Mouse (Mus musculus): ENCODE results near the gene 4930535I16Rik. TPM values are rescaled to one million over a fixed set of nuclear protein-coding genes. Genes with fewer than 3 reads are reported as not detected.

Gene 4930535I16Rik
- polyA plus RNA-seq, 1 experiment from 2014 or later, result not detected

DNA sequence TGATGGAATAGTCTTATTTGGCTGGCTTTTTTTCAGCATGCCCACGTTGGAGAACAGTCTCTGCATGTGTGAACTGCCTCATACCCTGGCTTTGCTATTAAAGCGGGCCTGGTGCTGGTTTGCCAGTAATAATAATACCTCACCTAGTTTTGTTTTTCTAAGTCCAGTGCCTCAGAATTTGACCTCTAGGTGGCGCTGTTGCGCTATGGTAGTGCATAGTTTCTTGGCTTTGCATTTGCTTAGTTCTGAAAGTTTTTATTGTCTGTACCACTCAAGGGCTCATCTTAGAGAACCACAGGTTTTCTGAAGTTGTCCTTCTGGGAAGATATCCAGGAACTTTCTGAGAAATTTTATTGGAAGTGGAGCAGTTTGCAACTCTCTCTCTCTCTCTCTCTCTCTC lies 22.0 kb upstream of the 4930535I16Rik start:
- 5% methylated on average over 4 of the region's 4 CpGs for WGBS
- H3K4me1 ChIP-seq, result no peaks in the 10 kb centered on the region

DNA sequence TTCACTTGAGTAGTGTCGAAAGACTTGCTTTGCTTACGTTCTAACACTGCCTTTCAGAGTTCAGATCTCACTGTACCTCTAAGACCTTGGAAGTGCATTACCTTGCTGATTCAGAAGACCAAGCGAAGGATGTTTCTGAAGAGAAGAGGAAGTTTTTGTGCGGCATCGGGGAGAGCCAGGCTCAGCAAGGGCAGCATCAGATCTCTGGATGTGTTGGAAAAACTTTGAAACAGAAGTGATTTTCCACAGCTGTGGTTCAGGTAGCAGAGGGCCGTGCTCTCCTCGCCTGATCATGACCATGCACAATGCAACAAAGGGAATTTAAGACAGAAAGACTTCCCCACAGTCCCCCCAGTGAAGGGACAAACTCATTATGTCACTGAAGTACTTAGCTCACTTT lies 18.2 kb upstream of the 4930535I16Rik start:
- H3K4me2 ChIP-seq, result no peak overlapping the region
- H3K4me1 ChIP-seq, result no peaks in the 10 kb centered on the region
- H3K27me3 ChIP-seq (replicated peaks), result no peaks in the 10 kb centered on the region
- no peak overlapping the region for H3K9ac ChIP-seq
- no peak overlapping the region for H3K4me3 ChIP-seq
- H3K36me3 ChIP-seq (replicated peaks), result peaks cover 38% of the 10 kb centered on the region
- WGBS, result 95% methylated on average over 7 of the region's 7 CpGs
- H3K27ac ChIP-seq, result no peak overlapping the region
- ATAC-seq (replicated peaks), result no peak
- H3K9me3 ChIP-seq, result no peaks in the 10 kb centered on the region

More for the DNA sequence above, 22.0 kb upstream of the 4930535I16Rik start:
- Histone ChIP-seq H3K36me3 (replicated peaks) (peaks cover 17% of the 10 kb centered on the region), H3K9ac (no peak overlapping the region), H3K4me3 (no peak overlapping the region), H3K27me3 (replicated peaks) (no peaks in the 10 kb centered on the region), H3K27ac (no peak overlapping the region), H3K9me3 (no peaks in the 10 kb centered on the region), H3K4me2 (no peak overlapping the region)
- ATAC-seq (replicated peaks), result no peak

DNA sequence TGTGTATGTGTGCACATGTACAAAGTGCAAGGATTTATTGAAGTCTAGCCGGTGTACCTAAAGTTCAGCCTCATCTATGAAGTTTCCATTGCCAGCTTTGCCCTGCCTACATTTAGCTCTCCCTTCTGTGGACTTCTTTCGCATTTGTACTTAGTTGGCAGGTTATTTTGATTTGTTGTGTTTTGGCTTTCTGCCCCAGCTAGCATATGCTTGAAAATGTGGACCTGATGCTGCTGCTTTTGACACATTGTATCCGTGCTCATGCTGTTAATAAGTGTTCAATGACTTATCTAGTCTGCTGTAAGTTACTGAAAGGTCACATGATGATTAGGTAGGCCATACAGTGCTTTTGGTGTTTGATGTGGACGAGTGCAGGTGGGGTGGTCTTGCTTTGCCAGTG lies 16.5 kb upstream of the 4930535I16Rik start:
- peaks cover 49% of the 10 kb centered on the region for H3K36me3 ChIP-seq (replicated peaks)
- H3K9me3 ChIP-seq, result no peaks in the 10 kb centered on the region
- WGBS, result 89% methylated on average over 4 of the region's 4 CpGs
- H3K4me2 ChIP-seq, result no peak overlapping the region
- ATAC-seq (replicated peaks), result no peak
- no peak overlapping the region for H3K4me3 ChIP-seq
- no peak overlapping the region for H3K27ac ChIP-seq
- no peaks in the 10 kb centered on the region for H3K27me3 ChIP-seq (replicated peaks)
- H3K4me1 ChIP-seq, result no peaks in the 10 kb centered on the region
- H3K9ac ChIP-seq, result no peak overlapping the region

DNA sequence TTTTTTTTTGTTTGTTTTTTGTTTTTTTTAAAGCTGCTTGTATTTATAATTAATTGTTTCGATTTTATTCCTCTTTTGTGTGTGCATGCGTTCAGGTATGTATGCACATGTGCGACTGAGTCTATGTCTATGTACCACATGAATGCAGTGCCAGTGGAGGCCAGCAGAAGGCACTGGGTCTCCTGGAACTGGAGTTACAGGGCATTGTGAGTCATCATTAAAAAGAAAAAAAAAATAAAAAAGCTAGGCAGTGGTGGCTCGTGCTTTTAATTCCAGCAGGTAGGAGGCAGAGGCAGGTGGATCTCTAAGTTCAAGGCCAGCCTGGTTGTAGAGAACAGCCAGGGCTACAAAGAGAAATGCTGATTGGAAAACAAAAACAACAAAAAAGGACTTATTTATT lies 12.2 kb upstream of the 4930535I16Rik start:
- no peak overlapping the region for H3K4me3 ChIP-seq
- H3K9me3 ChIP-seq, result no peaks in the 10 kb centered on the region
- peaks cover 48% of the 10 kb centered on the region for H3K36me3 ChIP-seq (replicated peaks)
- 94% methylated on average over 4 of the region's 4 CpGs for WGBS
- H3K27me3 ChIP-seq (replicated peaks), result no peaks in the 10 kb centered on the region
- no peak overlapping the region for H3K9ac ChIP-seq
- no peak overlapping the region for H3K4me2 ChIP-seq
- no peaks in the 10 kb centered on the region for H3K4me1 ChIP-seq
- ATAC-seq (replicated peaks), result no peak
- H3K27ac ChIP-seq, result no peak overlapping the region

DNA sequence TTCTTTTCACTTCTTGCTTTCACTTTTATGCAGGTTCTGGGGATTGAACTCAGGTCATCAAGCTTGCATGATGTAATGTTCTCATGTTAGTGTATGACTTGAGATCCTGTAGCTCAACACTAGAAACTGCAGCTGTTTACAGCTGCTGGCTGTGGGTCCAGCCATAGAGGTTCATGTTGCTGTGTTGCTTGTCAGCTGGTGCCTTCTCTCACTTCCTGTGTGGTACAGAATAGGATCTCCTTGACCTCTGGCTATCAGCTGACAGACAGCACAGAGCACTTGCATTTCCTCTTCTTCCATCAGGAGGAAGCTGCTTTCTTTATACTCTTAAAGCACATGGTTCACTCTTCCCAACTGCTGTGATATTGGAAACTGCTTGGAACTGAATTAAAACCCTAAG lies 10.1 kb upstream of the 4930535I16Rik start:
- H3K9me3 ChIP-seq, result no peaks in the 10 kb centered on the region
- H3K4me1 ChIP-seq, result no peaks in the 10 kb centered on the region
- H3K27me3 ChIP-seq (replicated peaks), result no peaks in the 10 kb centered on the region
- no peak overlapping the region for H3K4me2 ChIP-seq
- ATAC-seq (replicated peaks), result no peak
- no peak overlapping the region for H3K4me3 ChIP-seq
- H3K36me3 ChIP-seq (replicated peaks), result peaks cover 48% of the 10 kb centered on the region
- H3K9ac ChIP-seq, result no peak overlapping the region
- no peak overlapping the region for H3K27ac ChIP-seq

DNA sequence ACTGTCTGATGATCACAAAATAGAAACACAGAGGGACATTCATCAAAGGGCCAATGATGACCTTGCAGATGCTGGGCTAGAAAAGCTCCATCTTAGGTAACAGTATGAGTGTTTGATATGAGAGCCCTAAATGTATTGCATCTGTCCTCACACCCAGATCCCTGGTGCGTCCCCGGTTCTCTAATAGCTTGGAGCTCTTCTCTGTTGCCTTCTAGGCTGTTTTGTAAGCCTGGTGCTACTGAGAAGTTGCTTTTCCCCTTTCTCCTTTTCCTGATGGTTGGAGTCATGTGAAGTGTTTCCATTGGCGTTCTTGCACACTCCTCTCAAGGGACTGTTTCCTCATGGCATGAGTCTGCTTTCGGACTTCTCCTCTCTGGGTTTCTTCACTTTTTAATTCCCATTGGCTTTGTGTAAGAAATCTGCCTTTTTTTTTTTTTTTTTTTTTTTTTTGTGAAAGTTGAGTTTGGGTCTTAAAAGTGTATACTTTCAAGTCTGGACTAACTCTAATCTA lies 3.3 kb upstream of the 4930535I16Rik start:
- Histone ChIP-seq H3K9ac (no peak overlapping the region), H3K4me2 (no peak overlapping the region), H3K4me1 (peaks cover 19% of the 10 kb centered on the region), H3K36me3 (replicated peaks) (peaks cover 33% of the 10 kb centered on the region), H3K27me3 (replicated peaks) (no peaks in the 10 kb centered on the region), H3K4me3 (no peak overlapping the region), H3K9me3 (no peaks in the 10 kb centered on the region), H3K27ac (no peak overlapping the region)
- no peak for ATAC-seq (replicated peaks)
- WGBS, result 99% methylated on average over 4 of the region's 4 CpGs

DNA sequence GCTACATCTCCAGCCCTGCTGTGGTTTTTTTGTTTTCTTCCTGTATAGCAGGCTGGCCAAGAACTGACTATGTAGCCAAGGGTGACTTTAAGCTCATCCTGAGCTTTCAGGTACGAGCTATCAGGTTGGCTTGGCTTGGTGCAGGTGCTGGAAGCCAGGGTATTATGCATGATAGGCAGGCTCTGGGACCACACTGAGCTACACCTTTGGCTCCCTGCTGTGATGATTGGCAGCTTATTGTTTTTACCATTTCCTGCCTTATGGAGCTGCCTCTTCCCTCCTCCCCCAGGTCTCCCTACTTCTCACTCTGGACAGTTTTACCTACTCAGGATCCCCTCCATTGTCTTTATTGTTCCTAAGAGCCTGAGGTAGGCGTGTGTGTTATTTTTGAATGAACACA lies 1.0 kb upstream of the 4930535I16Rik start:
- no peak for ATAC-seq (replicated peaks)
- peaks cover 29% of the 10 kb centered on the region for H3K4me1 ChIP-seq
- no peak overlapping the region for H3K27ac ChIP-seq
- H3K9me3 ChIP-seq, result no peaks in the 10 kb centered on the region
- H3K4me2 ChIP-seq, result peak overlapping the region; percentile 71
- 67% methylated on average over 2 of the region's 2 CpGs for WGBS
- H3K4me3 ChIP-seq, result peak overlapping the region; percentile 96
- no peak overlapping the region for H3K9ac ChIP-seq
- no peaks in the 10 kb centered on the region for H3K27me3 ChIP-seq (replicated peaks)
- H3K36me3 ChIP-seq (replicated peaks), result peaks cover 21% of the 10 kb centered on the region

DNA sequence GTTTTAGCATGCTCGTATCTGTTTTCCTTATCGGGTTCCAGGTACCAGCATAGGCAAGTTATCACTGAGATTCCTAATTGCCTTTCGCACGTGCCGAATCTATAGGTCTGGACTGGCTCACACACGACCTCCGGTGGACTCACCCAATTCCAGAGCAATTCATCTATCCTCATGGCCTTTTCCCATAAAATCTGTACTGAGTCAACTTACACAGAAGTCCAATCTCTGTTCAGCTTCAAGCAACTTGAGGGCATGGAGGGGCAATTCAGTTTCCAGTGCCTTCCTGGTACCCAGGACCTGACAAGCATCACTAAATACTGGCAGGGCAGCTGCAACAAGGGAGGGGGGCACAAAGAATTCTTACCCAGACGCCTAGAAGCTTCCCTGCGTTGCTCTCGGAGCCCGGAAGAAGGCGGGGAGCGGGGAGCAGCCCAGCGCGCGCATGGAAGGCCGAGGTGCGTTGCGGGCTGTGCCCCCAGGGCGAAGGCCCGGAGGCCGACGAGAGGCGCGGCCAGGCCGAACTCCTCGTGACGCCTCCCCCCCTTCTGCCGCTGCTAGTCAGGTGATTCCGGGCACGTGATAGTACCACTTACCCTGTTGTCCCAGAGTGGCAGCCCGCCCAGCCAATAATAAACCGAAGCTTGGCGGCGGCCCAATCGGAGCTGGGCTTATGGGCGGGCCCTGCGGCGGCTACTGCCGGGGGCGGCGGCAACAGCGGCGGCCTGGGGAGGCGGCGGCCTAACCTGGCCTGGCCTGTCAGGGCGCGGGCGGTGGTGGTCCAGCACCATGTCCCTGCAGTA lies 874 bp downstream of the 4930535I16Rik start, which contains the start of gene Rragc:
Rragc (plus strand) TSS at position 699 of the 800 bp plus-strand sequence.
- H3K27ac ChIP-seq, result peak within 1 kb of the TSS; percentile 85

DNA sequence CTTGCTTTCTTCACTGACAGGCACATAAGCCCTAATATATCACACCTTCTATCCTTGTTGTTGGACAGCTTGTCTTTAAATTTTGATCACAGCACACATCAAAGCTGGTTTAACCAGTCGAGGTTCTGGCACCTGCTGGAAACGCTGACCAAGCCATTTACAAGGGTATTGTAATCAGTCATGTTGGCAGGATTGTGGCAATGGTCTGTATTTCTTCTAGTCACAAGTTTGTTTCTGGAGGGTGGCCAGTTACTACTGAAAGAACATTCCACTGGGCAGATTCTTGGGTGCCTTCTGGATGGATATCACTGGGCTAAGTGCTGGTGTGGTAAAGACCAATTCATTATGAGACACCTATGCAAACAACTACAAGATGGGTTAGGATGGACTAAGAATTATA lies 5.4 kb downstream of the 4930535I16Rik start:
- Histone ChIP-seq H3K4me2 (no peak overlapping the region), H3K9ac (no peak overlapping the region), H3K36me3 (replicated peaks) (peaks cover 13% of the 10 kb centered on the region; the same call in 1 of the 2 replicates), H3K27ac (no peak overlapping the region), H3K27me3 (replicated peaks) (no peaks in the 10 kb centered on the region), H3K9me3 (no peaks in the 10 kb centered on the region), H3K4me1 (peaks cover 15% of the 10 kb centered on the region), H3K4me3 (no peak overlapping the region)
- no peak for ATAC-seq (replicated peaks)
- 88% methylated on average over 2 of the region's 2 CpGs for WGBS

More for the DNA sequence above, 874 bp downstream of the 4930535I16Rik start, which contains the start of gene Rragc:
- WGBS, result 1% methylated on average over 49 of the region's 49 CpGs
- Histone ChIP-seq H3K4me2 (peak within 1 kb of the TSS; percentile 71), H3K27me3 (replicated peaks) (no peaks in the 10 kb centered on the region), H3K36me3 (replicated peaks) (peaks cover 14% of the 10 kb centered on the region), H3K9ac (peak within 1 kb of the TSS; percentile 91), H3K4me1 (peaks cover 29% of the 10 kb centered on the region), H3K4me3 (peak within 1 kb of the TSS; percentile 96), H3K9me3 (no peaks in the 10 kb centered on the region)
- ATAC-seq (replicated peaks), result peak; percentile 99

DNA sequence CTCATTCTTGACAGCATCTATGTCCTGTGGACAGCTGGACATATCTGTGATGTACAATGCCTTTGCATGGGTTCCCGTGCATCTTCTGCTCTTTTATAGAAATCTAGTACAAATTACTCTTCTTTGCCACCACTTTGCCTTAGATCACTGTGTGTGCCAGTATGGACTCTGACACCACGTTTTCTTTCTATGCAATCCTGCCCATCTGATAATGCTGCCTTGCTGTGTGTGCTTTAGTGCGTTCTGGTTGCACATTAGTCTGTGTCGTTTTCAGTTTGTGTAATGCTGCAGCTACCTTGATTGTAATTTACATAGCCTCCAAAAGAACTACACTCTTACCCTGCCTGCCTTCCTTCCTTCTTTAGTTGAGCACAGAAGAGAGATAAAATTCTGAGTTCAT lies 6.3 kb downstream of the 4930535I16Rik start:
- Histone ChIP-seq H3K9me3 (no peaks in the 10 kb centered on the region), H3K36me3 (replicated peaks) (peaks cover 13% of the 10 kb centered on the region; the same call in 1 of the 2 replicates), H3K4me1 (peaks cover 14% of the 10 kb centered on the region), H3K4me2 (no peak overlapping the region), H3K9ac (no peak overlapping the region), H3K27ac (no peak overlapping the region), H3K27me3 (replicated peaks) (no peaks in the 10 kb centered on the region), H3K4me3 (no peak overlapping the region)
- no peak for ATAC-seq (replicated peaks)
- WGBS, result 93% methylated on average over 4 of the region's 4 CpGs

DNA sequence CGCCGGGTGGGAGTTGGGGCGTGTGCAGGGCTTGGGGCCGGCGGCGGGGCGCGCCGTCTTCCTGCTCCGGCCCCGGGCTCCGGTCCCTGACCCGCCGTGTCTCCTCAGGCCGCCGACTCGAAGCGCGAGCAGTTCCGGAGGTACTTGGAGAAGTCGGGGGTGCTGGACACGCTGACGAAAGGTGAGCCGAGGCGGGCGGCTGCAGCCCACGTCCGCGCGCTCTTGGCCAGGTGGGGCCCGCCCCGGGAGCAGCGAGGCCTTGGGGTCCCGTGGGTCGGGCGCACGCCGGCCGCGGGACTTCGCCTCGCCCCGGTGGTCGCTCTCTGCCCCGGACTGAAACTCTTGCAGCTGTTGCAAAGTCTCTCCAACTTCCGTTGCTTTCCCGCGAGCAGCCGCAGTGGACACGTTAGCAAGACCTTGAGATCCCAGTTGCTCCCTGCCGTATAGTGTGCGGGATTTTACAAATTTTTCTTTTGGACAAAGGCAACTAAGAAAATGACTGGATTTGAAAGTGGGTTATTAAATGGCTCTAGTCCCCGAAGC lies 12.6 kb downstream of the 4930535I16Rik start:
- Histone ChIP-seq H3K9me3 (no peaks in the 10 kb centered on the region), H3K9ac (peak overlapping the region; percentile 81), H3K36me3 (replicated peaks) (0 out of 2 replicates have a peak, but pooled peaks cover 5% of the 10 kb centered on the region), H3K27ac (peak overlapping the region; percentile 81), H3K4me3 (peak overlapping the region; percentile 89), H3K4me1 (peaks cover 18% of the 10 kb centered on the region), H3K4me2 (peak overlapping the region; percentile 84), H3K27me3 (replicated peaks) (no peaks in the 10 kb centered on the region)
- WGBS, result under 1% methylated on average over 53 of the region's 53 CpGs
- ATAC-seq (replicated peaks), result no peak

DNA sequence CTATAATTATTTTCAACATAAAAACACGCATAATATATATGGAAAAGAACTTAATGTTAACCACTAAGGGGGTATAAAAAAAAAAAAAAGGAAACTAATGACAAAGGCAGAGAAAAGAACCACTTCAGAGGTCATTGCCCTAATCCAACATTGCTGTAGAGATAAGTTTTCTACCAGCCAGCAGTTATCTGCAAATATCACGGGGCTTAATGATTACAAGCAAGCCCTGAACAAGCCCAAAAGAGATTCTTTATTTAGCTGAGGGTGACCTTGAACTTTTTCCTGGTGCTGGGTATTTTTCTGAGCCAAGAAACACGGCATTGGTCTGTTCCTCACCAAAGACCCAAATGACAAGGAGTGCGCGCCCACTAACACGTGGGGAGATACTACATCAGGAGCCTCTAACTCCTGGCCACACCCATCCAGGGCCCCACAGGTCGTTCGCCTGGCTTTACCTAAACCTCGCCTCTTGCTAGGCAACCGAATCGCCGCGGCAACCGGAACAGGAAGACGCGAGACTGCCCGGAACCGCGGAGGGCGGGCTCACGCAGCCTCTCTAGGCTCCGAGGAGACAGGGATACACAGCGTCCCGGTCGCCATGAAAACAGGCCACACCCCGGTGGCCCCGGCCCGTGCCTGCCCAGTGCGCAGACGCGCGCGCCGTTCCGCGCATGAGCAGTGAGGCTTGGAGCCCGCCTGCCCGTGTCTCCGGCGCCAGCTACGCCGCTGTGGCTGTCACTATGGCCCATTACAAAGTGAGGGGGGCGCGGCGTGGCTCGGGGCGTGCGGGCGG lies 13.3 kb downstream of the 4930535I16Rik start, which contains the start of gene Mycbp:
Mycbp (plus strand) TSS at position 500 of the 793 bp plus-strand sequence.
- ATAC-seq (replicated peaks), result peak; percentile 100
- H3K9me3 ChIP-seq, result no peaks in the 10 kb centered on the region
- peak within 1 kb of the TSS; percentile 81 for H3K9ac ChIP-seq
- no peaks in the 10 kb centered on the region for H3K27me3 ChIP-seq (replicated peaks)
- 0 out of 2 replicates have a peak, but pooled peaks cover 5% of the 10 kb centered on the region for H3K36me3 ChIP-seq (replicated peaks)
- peak within 1 kb of the TSS; percentile 81 for H3K27ac ChIP-seq
- H3K4me2 ChIP-seq, result peak within 1 kb of the TSS; percentile 84
- peak within 1 kb of the TSS; percentile 89 for H3K4me3 ChIP-seq
- WGBS, result under 1% methylated on average over 49 of the region's 49 CpGs
- peaks cover 18% of the 10 kb centered on the region for H3K4me1 ChIP-seq

Data from midbrain, embryonic 15.5 days (tissue).